Mouse (Mus musculus): ENCODE data around the gene Stard10. TPM values are rescaled to one million over a fixed set of nuclear protein-coding genes. Genes with fewer than 3 reads are reported as not detected.

Gene Stard10
- polyA plus RNA-seq, 2 experiments, result 71.0 to 98.2 TPM

GRCm38 (mm10) chr7:101395471-101395870 lies 78.6 kb downstream of the Stard10 start:
- WGBS (ENCODE audit: insufficient replicate concordance), result 77% methylated on average over 2 of the region's 2 CpGs
- Histone ChIP-seq H3K27ac (no peak overlapping the region), H3K4me2 (ENCODE audit: low read depth) (no peak overlapping the region), H3K9me3 (ENCODE audit: control insufficient read depth, low read length) (no peaks in the 10 kb centered on the region), H3K4me1 (replicated peaks; ENCODE audit: control insufficient read depth in 2 of 2, insufficient read depth in 2 of 2, low read length in 1 of 2) (no peaks in the 10 kb centered on the region; a peak in 1 of 4 replicates), H3K4me3 (ENCODE audit: insufficient read depth in 1 of 2, low read depth in 2 of 2, low read length in 2 of 2) (no peak overlapping the region), H3K9ac (replicated peaks) (no peak overlapping the region), H3K36me3 (replicated peaks; ENCODE audit: control insufficient read depth, insufficient read depth, low read depth) (no peaks in the 10 kb centered on the region; the same call in 1 of the 2 replicates), H3K27me3 (ENCODE audit: control insufficient read depth, insufficient read depth, low read length) (no peaks in the 10 kb centered on the region)
- TF ChIP-seq CTCF (IDR thresholded peaks at IDR 0.05; ENCODE audit: low read depth), result no peak
- TF ChIP-seq EP300 (IDR thresholded peaks at IDR 0.05; ENCODE audit: low read depth), result no peak
- DNase-seq (ENCODE audit: low read depth in 3 of 3, low spot score in 3 of 3) (no peak), ATAC-seq (ENCODE audit: insufficient read depth) (no peak)

Other genes with a start within 250 kb of the Stard10 start
- gene Fchsd2, start 224.2 kb upstream of the Stard10 start, polyA plus RNA-seq (2012; rRNA removed), result 2.4 and 3.3 TPM in 2 replicates
- 3.1 and 3.4 TPM in 2 replicates for gene Fchsd2, start 224.2 kb upstream of the Stard10 start, polyA plus RNA-seq (2014; fragmentation: Nextera tagmentation; extraction: Ambion mirVana)
- gene Atg16l2, start 14.8 kb upstream of the Stard10 start, polyA plus RNA-seq (2012; rRNA removed), result 3.1 and 3.5 TPM in 2 replicates
- gene Atg16l2, start 14.8 kb upstream of the Stard10 start, polyA plus RNA-seq (2014; fragmentation: Nextera tagmentation; extraction: Ambion mirVana), result 1.3 and 1.8 TPM in 2 replicates
- 13.3 and 13.7 TPM in 2 replicates for gene Arap1, start 31.0 kb downstream of the Stard10 start, polyA plus RNA-seq (2012; rRNA removed)
- 12.9 and 13.9 TPM in 2 replicates for gene Arap1, start 31.0 kb downstream of the Stard10 start, polyA plus RNA-seq (2014; fragmentation: Nextera tagmentation; extraction: Ambion mirVana)
- gene Gm45837, start 93.8 kb downstream of the Stard10 start, polyA plus RNA-seq (2012; rRNA removed), result not detected in 2 replicates
- gene Gm45837, start 93.8 kb downstream of the Stard10 start, polyA plus RNA-seq (2014; fragmentation: Nextera tagmentation; extraction: Ambion mirVana), result 4.3 TPM in 1 of 2 replicates, not detected in the other
- 3.0 and 3.2 TPM in 2 replicates for gene Pde2a, start 104.6 kb downstream of the Stard10 start, polyA plus RNA-seq (2012; rRNA removed)
- gene Pde2a, start 104.6 kb downstream of the Stard10 start, polyA plus RNA-seq (2014; fragmentation: Nextera tagmentation; extraction: Ambion mirVana), result 2.5 and 6.6 TPM in 2 replicates